18 mouse cellular contexts compared by ENCODE assay signal in genomic region chr4:134813406-134814228, GRCm38 (mm10). TPM values are rescaled to one million over a fixed set of nuclear protein-coding genes. Genes with fewer than 3 reads are reported as not detected.
A peak's percentile ranks its signal among the peaks of the same experiment; 100 is the strongest.
DNase-seq lines count a peak whose midpoint lies in the region; ATAC-seq lines count a peak whose summit lies in the region.
"Had no signal": no experiment of that assay in that cellular context is flagged by ENCODE, and none has a peak within 500 bp of the region (broad histone marks: within the 10 kb centered on the region; RNA-seq: fewer than 3 reads in every experiment).

No protein-coding gene starts in this region.

- peaks cover 66% of the 10 kb centered on the region for H3K36me3 ChIP-seq in hindbrain, embryonic 14.5 days (replicated peaks; ENCODE audit: control insufficient read depth, insufficient read depth)
- peaks cover 7% of the 10 kb centered on the region; the same call in 1 of the 2 replicates for H3K36me3 ChIP-seq in hindbrain, embryonic 11.5 days (ENCODE audit: control insufficient read depth, insufficient read depth, low read length)
- H3K36me3 ChIP-seq in intestine, embryonic 16.5 days (ENCODE audit: control insufficient read depth, insufficient read depth, low read length) = peaks cover 2% of the 10 kb centered on the region; the same call in 1 of the 2 replicates
- H3K36me3 ChIP-seq in embryonic facial prominence, embryonic 10.5 days (replicated peaks) = peaks cover 84% of the 10 kb centered on the region

- H3K27ac ChIP-seq in hindbrain, embryonic 14.5 days = 0 out of 2 replicates have a peak overlapping the region, but pooled peaks have one; percentile 26
- no peak overlapping the region for H3K27ac ChIP-seq in hindbrain, embryonic 11.5 days (ENCODE audit: low read depth, low read length)
- H3K27ac ChIP-seq in intestine, embryonic 16.5 days (ENCODE audit: low read length) = peak overlapping the region; percentile 80
- H3K27ac ChIP-seq in embryonic facial prominence, embryonic 10.5 days (replicated peaks) = no peak overlapping the region
- H3K27ac ChIP-seq: embryonic facial prominence, embryonic 15.5 days; limb, embryonic 12.5 days had no signal

- 89% methylated on average over 17 of the region's 17 CpGs for WGBS in hindbrain, embryonic 14.5 days
- whole genome bisulfite sequencing in hindbrain, embryonic 11.5 days = 93% methylated on average over 17 of the region's 17 CpGs
- 85% methylated on average over 17 of the region's 17 CpGs for WGBS in intestine, embryonic 16.5 days
- WGBS in embryonic facial prominence, embryonic 10.5 days = 89% methylated on average over 17 of the region's 17 CpGs

- H3K4me3 ChIP-seq in hindbrain, embryonic 14.5 days (replicated peaks; ENCODE audit: low read length) = no peak overlapping the region
- H3K4me3 ChIP-seq in hindbrain, embryonic 11.5 days (ENCODE audit: low read depth, low read length) = no peak overlapping the region
- H3K4me3 ChIP-seq in intestine, embryonic 16.5 days (ENCODE audit: low read length) = no peak overlapping the region
- H3K4me3 ChIP-seq in embryonic facial prominence, embryonic 10.5 days = no peak overlapping the region
- H3K4me3 ChIP-seq: embryonic facial prominence, embryonic 15.5 days; heart, embryonic 12.5 days; limb, embryonic 12.5 days had no signal

- H3K4me1 ChIP-seq in hindbrain, embryonic 14.5 days (replicated peaks; ENCODE audit: control insufficient read depth, insufficient read depth, low read length) = no peaks in the 10 kb centered on the region
- H3K4me1 ChIP-seq in hindbrain, embryonic 11.5 days (replicated peaks; ENCODE audit: control insufficient read depth, insufficient read depth, low read length) = no peaks in the 10 kb centered on the region
- peaks cover 8% of the 10 kb centered on the region; the same call in 1 of the 2 replicates for H3K4me1 ChIP-seq in intestine, embryonic 16.5 days (ENCODE audit: control insufficient read depth, insufficient read depth, low read length)
- H3K4me1 ChIP-seq in embryonic facial prominence, embryonic 10.5 days = peaks cover 4% of the 10 kb centered on the region; the same call in 1 of the 2 replicates
- H3K4me1 ChIP-seq: limb, embryonic 12.5 days had no signal

- ATAC-seq in hindbrain, embryonic 14.5 days (ENCODE audit: low FRiP score) = no peak
- no peak for ATAC-seq in hindbrain, embryonic 11.5 days (ENCODE audit: low FRiP score)
- ATAC-seq in intestine, embryonic 16.5 days = peak; percentile 93
- ATAC-seq: activated CD4-positive, CD25-positive, alpha-beta regulatory T cell, adult 4 months; forebrain, postnatal 0 days; hindbrain, embryonic 16.5 days; midbrain, embryonic 16.5 days had no signal

- DNase-seq in hindbrain, embryonic 14.5 days (ENCODE audit: low spot score) = no peak
- no peak for DNase-seq in hindbrain, embryonic 11.5 days (ENCODE audit: low spot score)
- peak; percentile 41 for DNase-seq in right cerebral cortex, adult 18-20 months
- no peak for DNase-seq in right cerebral cortex, postnatal 14 days
- DNase-seq in cerebellum, postnatal 14 days = no peak
- DNase-seq in embryonic facial prominence, embryonic 10.5 days (ENCODE audit: low spot score) = no peak
- DNase-seq: embryo, embryonic 11 days; forebrain, postnatal 0 days; kidney, adult 18-20 months; kidney, postnatal 10 days; lung, adult 2 months had no signal

- no peaks in the 10 kb centered on the region for H3K27me3 ChIP-seq in hindbrain, embryonic 14.5 days (ENCODE audit: control insufficient read depth, insufficient read depth, low read length)
- no peaks in the 10 kb centered on the region for H3K27me3 ChIP-seq in hindbrain, embryonic 11.5 days (ENCODE audit: control insufficient read depth, insufficient read depth, low read length)
- H3K27me3 ChIP-seq in intestine, embryonic 16.5 days (replicated peaks; ENCODE audit: control insufficient read depth, insufficient read depth, low read length) = no peaks in the 10 kb centered on the region
- no peaks in the 10 kb centered on the region for H3K27me3 ChIP-seq in embryonic facial prominence, embryonic 10.5 days (replicated peaks; ENCODE audit: low read depth, poor library complexity, severe bottlenecking)
- H3K27me3 ChIP-seq: embryonic facial prominence, embryonic 15.5 days; heart, embryonic 12.5 days; limb, embryonic 12.5 days had no signal

- H3K9me3 ChIP-seq in hindbrain, embryonic 14.5 days (ENCODE audit: control insufficient read depth, low read length) = no peaks in the 10 kb centered on the region
- no peaks in the 10 kb centered on the region for H3K9me3 ChIP-seq in hindbrain, embryonic 11.5 days (ENCODE audit: control insufficient read depth, low read length)
- no peaks in the 10 kb centered on the region for H3K9me3 ChIP-seq in intestine, embryonic 16.5 days (ENCODE audit: control insufficient read depth, low read length)
- no peaks in the 10 kb centered on the region for H3K9me3 ChIP-seq in embryonic facial prominence, embryonic 10.5 days
- H3K9me3 ChIP-seq: embryonic facial prominence, embryonic 15.5 days; heart, embryonic 12.5 days; limb, embryonic 12.5 days had no signal

- H3K9ac ChIP-seq in hindbrain, embryonic 14.5 days = no peak overlapping the region
- H3K9ac ChIP-seq in hindbrain, embryonic 11.5 days (ENCODE audit: low read depth, low read length) = no peak overlapping the region
- no peak overlapping the region for H3K9ac ChIP-seq in intestine, embryonic 16.5 days (ENCODE audit: low read depth, low read length)
- H3K9ac ChIP-seq: embryonic facial prominence, embryonic 15.5 days; forebrain, postnatal 0 days; heart, embryonic 12.5 days; limb, embryonic 12.5 days had no signal

- no peak overlapping the region for H3K4me2 ChIP-seq in hindbrain, embryonic 14.5 days (replicated peaks)
- no peak overlapping the region for H3K4me2 ChIP-seq in hindbrain, embryonic 11.5 days (replicated peaks; ENCODE audit: low read depth, low read length)
- H3K4me2 ChIP-seq in intestine, embryonic 16.5 days (ENCODE audit: low read depth, low read length) = no peak overlapping the region
- H3K4me2 ChIP-seq: embryonic facial prominence, embryonic 15.5 days; heart, embryonic 12.5 days; limb, embryonic 12.5 days had no signal

RNA-seq across cellular contexts. Expression of gene Maco1, which starts 39.5 kb away (rescaled TPM):
- polyA plus RNA-seq in hindbrain, embryonic 14.5 days (2014; fragmentation: Nextera tagmentation; extraction: Ambion mirVana) = 83.2 and 93.2 TPM in 2 replicates
- 59.0 and 73.1 TPM in 2 replicates for polyA plus RNA-seq in hindbrain, embryonic 11.5 days (2014; fragmentation: Nextera tagmentation; extraction: Ambion mirVana)
- 22.5 and 25.7 TPM in 2 replicates for polyA plus RNA-seq in intestine, embryonic 16.5 days (2015; fragmentation: Nextera tagmentation; extraction: Ambion mirVana)
- polyA plus RNA-seq in embryonic facial prominence, embryonic 10.5 days (2016; fragmentation: Nextera tagmentation; extraction: Ambion mirVana) = 38.9 and 42.5 TPM in 2 replicates

RNA-seq across cellular contexts. Expression of gene Ldlrap1, which starts 45.8 kb away (rescaled TPM):
- polyA plus RNA-seq in hindbrain, embryonic 14.5 days (2014; fragmentation: Nextera tagmentation; extraction: Ambion mirVana) = 2.3 and 2.7 TPM in 2 replicates
- polyA plus RNA-seq in hindbrain, embryonic 11.5 days (2014; fragmentation: Nextera tagmentation; extraction: Ambion mirVana) = 4.3 and 5.6 TPM in 2 replicates
- polyA plus RNA-seq in intestine, embryonic 16.5 days (2015; fragmentation: Nextera tagmentation; extraction: Ambion mirVana) = 19.0 and 19.6 TPM in 2 replicates
- polyA plus RNA-seq in embryonic facial prominence, embryonic 10.5 days (2016; fragmentation: Nextera tagmentation; extraction: Ambion mirVana) = 15.8 and 17.4 TPM in 2 replicates

RNA-seq across cellular contexts. Expression of gene Rhd, which starts 50.7 kb away (rescaled TPM):
- polyA plus RNA-seq in hindbrain, embryonic 14.5 days (2014; fragmentation: Nextera tagmentation; extraction: Ambion mirVana) = 0.75 and 1.4 TPM in 2 replicates
- polyA plus RNA-seq in hindbrain, embryonic 11.5 days (2014; fragmentation: Nextera tagmentation; extraction: Ambion mirVana) = 15.1 and 19.4 TPM in 2 replicates
- 3.6 and 10.1 TPM in 2 replicates for polyA plus RNA-seq in intestine, embryonic 16.5 days (2015; fragmentation: Nextera tagmentation; extraction: Ambion mirVana)
- polyA plus RNA-seq in embryonic facial prominence, embryonic 10.5 days (2016; fragmentation: Nextera tagmentation; extraction: Ambion mirVana) = 8.2 and 11.2 TPM in 2 replicates

Comparison
In these comparisons a context has a peak if more than half of its experiments do, and no peak if none do; other contexts are left out.
1. H3K27ac ChIP-seq: peak in hindbrain, embryonic 14.5 days (single experiment) and intestine, embryonic 16.5 days (single experiment); none in hindbrain, embryonic 11.5 days (single experiment) and embryonic facial prominence, embryonic 10.5 days (single experiment).